Mouse (Mus musculus) retina, embryonic 14.5 days (tissue): ENCODE results near the gene Nupl1.

Experiments
- DNase-seq: peaks from one replicate; pipeline ENCODE4 v3.0.0-alpha.2; 2015; ENCODE audit warnings: low spot score

The Nupl1 gene

DNA sequence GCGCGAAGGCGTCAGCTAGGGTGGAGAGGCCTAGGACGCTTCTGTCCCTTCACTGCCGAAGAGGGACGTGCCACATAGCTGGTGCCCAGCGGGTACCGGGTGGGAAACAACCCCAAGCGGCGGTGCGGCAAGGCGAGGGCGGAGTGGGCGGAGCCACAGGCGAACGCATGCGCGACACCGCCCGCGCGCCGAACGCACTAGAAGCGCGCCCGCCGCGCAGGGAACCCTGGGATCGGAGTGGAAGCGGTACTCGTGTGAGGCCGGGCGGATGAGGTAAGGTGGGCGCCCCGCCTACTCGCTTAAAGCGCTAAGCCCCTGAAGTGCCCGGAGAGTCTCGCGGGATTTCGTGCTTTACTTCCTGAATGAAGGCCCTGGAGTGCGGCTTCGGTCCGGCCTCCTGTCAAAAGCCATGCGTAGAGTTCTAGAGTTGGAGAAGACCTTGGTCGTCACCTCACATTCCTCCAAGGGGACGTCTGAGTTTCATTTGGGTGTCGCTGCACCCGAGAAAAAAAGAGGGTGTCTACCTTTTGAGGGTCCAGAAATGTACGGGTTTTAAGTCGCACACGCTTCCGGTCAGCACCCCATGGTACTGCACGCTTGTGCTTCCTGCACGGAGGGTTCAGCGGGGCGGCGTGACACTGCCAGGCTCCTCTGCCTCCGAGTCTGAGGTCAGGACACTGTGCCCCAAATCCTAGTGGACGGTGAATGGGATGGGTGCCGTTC lies at the start of gene Nupl1, which contains the start of gene Gm49336:
Gene Nupl1 (minus strand): TSS at position 151 of the 723 bp plus-strand sequence.
Gene Gm49336 (minus strand): TSS at position 227 of the 723 bp plus-strand sequence.
- DNase-seq: peak; percentile 100

DNA sequence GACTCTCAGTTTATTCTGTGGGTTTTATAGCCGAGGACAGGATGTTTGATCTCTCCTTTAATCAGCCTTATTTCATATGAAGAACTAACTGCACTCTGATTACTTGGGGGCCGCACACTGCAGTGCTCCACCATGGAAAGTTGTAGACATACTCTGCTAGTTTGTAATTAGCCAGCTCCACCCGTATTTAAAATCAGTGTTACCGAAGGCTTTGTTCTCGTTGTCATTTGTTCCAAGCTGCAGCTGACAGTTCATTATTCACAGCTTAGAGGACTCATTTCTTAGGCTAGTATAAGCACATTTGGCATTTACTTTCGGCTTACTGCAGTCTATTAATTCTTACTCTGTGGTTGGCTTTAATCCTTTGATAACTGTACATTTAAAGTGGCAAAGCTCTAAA lies 49.8 kb upstream of the Nupl1 start:
- peak; percentile 22 for DNase-seq

DNA sequence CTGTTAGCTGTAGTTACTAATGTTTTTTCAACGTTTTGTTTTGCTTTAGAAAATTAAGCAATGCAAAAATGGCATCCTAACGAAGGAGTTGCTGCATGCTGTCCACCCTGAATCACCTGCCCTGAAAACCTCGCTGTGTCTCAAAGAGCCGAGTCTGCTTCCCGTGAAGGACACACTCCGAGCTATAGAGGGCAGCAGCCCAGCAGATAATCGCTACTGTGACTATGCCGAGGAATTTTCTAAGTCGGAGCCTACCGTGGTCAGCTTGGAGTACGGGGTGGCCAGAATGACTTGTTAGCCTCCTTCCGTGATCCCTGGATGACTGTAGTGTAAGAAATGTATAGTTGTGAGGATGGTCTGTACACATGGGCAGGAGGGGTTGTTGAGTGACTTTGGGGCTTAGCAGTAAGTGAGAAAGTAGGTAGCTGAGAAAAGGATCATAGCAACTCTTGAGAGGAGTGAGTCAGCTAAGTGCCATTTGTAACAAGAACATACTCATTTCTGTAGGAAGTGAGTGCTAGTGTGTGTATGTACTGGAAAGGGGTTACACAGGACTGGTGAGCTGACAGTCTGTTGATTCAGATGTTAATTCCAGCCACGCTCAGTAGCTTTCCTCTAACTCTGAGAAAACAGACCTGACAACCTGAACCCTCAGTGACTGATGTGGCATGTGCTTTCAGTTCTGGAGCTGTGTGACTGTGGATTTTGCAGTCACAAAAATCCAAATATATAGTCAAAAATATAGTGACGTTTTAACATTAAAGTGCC lies 49.2 kb upstream of the Nupl1 start:
- DNase-seq: peak; percentile 60

DNA sequence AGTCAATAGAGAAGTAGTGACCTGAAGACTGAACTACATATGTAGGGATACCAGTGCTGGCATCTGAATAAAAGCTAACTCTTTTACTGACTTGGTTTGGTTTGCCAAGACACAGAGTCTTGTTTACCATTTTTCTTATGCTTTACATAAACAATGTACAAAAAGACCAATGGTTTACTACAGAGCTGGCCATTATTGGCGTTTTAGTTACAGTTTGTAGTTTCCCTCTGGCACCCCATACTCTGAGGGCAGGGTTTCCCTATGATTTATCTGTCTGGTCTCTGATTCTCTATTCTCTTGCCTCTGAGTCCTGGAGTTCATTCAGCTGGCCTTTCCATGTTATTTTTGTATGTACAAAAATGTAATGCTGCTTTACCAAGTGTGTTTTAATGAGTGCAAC lies 44.3 kb upstream of the Nupl1 start:
- DNase-seq: no peak

DNA sequence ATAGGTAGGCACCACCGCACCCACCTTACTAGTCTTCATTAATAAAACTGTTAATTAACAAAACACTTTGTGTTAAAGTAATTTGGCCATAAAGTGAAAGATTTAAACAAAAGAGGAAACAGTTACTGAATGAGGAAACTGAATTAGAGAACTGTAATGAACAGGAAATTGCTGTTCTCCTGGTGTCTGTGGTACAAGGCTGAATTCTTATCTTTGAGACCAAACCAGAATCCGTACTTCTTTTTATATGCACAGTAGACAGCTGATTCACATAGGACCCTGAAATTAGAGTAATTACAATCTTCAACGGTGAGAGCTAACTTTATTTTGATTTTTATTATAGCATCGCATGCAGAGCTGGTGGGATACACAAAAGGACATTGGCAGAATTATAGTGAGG lies 39.1 kb upstream of the Nupl1 start:
- no peak for DNase-seq

DNA sequence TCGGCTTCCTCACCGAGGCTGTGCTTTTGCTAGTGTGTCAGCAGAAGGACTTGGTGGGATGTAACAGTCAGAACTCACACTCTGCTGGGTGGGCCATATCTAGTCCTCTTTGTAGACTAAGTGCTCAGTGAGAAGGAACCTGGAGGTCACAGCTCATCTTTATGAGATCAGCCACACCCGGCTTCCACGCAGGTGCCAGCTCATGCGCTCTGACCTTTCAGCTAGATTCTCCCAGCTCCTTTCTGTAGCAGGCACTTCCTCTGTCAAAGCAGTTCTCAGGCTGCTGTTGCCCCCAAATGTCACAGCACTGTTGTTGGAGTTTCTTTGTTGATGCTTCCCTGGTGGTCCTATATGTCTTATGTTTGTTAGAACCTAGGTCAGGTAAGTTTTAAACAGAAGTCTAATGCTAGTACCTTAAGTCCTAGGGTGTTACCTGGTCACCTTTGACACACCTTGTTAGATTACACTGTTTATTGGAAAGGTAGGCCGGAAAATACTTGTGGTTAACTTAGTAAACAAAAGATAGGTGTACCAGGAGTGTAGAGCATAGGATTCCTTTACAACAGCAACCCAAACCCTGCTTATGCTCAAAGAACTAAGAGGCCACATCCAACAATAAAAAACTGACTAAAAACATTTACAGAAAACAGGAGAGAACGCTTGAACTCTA lies 35.1 kb upstream of the Nupl1 start:
- no peak for DNase-seq

DNA sequence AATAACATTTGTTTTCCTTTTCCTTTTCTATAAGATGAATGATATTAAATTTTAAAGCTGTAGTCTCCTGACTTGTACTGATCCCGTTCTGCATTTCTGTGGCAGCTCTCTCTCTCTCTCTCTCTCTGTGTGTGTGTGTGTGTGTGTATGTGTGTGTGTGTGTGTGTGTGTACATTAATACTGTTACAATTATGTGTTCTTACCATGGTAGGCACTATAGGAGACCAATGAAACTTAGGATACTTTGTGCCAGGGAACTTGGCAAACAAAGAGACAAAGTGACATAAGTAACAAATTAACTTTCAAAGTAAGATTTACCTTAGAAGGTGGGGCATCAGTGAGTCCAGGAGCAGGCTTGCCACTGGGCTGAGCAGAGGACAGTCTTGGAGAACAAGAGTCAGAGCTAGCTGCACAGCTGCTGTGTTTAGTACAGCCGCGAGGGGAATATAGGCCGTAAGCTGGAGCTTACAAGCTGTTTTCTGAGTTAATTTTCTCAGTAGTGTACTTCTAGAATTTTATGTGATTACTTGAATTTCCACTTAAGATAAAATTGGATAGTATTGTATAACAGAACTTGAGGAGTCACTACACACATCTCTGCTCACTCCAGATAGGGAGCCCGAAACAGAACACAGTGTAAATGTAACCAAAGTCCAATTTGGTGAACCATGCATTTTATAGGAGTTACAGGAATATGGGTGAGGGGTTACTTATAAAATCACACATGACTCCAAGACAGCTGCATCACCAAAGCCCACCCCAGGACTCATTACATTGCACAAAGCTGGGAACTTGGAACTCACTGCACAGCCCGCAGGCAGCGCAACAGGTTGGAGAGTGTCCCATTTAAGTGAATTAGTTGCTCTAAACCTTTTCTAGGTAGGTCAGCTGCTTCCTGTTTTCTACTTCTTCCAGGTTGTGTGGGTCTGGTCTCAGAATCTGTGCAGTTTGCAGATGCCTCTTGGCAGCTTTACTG lies 24.4 kb upstream of the Nupl1 start:
- no peak for DNase-seq

DNA sequence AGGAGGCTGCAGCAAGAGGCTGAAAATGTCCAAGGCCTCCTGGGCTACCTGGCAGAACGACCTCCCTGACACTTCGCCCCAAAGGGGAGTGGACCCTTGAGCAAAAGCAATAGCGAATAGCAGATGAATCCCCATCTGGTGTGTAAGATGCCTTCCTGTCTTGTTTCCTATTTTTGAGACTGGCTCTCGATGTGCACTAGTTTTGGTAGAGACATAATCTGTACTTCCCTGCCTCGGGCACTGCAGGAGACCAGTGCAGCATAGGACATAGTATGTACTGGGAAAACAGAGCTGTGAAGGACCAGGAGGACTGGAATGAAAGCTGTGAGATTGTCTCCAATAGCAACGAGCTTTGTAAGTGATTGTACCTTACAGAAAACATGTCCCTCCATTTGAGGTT lies 22.1 kb upstream of the Nupl1 start:
- DNase-seq: no peak

DNA sequence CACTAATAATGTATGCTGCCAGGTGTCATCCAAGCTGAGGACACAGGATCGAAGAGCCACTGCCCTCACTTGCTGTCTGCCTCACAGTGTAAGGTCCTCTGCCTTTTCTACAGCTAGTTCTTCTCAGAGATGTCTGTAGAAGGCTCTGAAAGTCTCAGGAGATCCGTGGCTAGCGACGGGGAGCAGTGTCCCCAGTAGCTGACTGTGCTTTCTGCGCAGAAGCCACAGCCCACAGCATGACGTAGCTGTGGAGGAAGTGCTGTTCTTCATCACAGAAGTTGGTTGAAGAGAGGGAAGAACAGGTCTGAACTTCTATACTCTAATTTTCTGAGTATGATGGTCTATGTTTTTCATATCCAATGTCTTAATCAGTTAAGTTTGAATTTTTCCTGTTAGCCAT lies 18.1 kb upstream of the Nupl1 start:
- DNase-seq: no peak

DNA sequence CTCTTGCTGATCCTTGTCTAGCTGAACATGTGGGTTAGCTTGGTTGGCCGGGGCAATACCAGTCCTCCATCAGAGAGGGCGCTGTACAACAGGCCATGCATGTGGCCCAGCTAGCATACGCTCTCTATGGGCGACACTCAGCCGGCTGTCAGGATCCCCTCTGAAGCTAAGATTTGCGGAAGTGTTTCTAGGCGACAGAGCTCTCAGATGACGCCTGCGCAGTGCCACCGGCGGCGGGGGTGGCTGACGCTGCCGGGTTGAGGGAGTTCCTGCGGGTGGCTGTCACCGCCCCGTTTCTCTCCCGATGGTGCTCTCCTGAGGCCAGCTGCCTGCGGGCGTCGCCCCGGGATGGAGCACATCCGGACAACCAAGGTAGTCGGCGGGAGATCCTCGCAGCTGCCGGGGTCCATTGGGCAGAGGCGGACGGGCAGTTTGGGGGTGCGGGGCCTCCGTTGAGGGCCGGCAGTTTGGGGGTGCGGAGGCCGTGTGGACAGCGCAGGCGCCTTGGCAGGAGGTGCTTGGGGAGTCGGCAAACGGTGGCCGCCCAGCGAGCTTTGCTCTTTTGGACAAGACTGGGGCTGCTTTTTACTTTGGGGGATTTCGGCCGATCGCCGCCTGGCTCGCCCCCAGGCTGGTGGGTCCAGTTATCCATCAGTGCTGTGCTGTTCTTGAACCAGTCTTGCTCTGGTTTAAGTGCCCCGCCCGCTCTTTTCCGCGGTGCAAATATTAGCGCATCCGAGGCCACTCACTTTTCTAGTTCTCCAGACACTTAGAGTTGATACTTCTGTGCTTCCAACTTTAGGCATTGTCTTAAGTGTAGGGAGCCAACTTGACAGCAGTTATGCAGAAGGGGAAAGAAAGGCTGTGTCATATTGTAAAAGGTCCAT lies 14.0 kb upstream of the Nupl1 start, which contains the start of gene Mtmr6:
Gene Mtmr6 (plus strand): TSS at position 239 of the 887 bp plus-strand sequence.
- DNase-seq: peak; percentile 100

DNA sequence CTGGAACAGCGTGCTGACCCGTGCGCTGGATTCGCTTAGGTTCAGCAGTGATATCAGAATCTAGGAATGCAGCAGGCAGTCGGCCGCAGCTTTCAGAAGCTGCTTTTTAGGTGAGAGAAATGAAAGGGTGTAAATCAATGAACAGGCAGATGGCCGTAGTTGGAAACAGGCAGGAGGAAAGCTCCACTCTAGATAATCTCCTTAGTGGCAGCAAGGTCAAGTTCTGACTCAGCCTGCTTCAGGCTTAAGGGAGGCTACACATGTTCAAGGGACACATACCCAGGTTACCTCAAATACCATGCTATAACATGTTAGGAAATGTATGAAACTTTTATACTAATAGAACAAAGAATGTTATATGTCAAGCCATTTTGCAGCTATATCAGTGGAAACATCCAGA lies 11.1 kb upstream of the Nupl1 start:
- no peak for DNase-seq

DNA sequence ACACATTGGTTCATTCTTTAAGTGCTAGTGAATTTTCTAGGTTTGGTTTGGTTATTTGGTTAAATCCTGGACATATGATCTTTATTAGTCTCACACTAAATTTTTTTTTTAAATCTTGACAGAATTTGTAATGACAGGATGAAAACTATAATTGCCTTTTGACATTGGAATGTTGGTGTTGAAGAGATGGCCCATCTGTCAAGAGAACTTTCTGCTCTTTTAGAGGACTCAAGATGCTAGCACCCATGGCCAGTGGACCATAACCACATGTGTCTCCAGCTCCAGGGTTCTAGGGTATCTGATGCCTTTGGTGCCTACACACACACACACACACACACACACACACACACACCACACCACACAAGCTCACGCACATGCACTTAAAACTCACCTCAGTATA lies 6.6 kb upstream of the Nupl1 start:
- DNase-seq: no peak

DNA sequence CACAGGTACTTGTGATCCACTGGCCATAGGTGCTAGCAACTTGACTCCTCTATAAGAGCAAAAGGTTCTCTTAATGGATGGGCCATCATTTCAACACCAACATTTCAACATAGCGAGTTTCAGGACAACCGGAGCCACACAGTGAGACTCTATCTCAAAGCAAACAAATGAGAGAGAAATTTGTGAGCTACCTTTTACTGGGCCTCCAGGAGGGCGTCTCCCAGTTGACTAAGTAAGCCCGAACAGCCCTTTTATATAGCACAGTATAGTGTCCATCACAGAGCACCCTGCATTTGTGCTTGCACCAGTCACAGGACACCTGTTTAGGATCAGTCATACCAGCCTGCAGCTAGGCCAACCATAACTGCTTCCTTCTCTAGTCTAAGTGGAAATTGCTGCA lies 5.9 kb upstream of the Nupl1 start:
- DNase-seq: no peak

DNA sequence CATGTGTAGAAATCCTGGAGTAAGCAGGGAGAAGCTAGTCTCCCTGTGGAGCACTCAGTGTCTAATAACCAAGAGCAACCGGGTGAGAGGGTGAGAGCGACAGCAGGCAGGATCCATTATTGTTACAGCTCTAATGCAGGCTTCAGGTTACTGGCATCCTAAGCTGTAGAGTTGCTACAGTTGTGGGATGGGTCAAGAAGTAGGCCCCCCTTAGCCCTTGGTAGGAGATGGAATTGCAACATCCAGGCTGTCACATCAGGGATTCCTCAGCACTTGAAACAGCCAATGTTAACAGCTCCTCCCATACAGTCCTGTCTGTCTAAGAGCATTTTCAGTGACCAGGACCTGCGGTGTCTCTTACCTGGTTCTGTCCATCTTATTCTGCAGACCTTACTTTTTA lies 5.1 kb upstream of the Nupl1 start:
- peak; percentile 37 for DNase-seq

DNA sequence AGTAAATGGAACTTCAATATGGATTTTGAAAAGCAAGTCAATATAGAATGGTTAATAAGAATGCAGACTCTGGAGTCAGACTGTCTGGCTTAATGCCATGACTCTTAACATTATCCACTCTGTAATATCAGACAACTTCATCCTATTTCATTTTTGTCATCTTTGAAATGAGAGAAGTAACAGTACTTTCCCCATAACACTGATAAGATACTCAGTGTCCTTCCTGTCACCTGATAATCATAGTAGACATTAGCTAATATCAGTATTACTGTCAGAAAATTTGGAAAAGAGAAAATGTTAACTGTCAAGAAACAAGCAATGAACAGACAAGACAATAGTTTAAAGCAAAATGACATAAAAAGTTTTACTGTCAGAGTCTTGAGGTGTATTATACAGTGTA lies 3.5 kb upstream of the Nupl1 start:
- DNase-seq: no peak

DNA sequence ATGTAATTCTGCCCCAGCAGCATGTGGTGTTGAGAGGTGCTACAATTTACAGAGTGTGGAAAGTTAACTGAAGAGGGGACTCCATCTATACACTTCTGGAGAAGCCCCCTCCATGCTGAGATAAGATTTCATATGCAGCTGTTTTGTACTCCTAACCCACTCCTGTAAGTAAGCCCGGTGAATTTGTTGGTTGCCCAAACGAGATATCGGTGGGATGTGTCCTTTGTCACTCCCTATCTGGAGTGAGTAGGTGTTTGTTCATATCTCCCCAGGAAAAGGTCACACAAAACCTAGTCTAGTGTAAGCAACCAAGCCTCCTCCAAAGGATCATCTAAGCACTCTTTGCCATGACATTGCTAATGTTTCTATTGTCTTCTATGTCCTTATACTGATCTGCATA lies 2.2 kb upstream of the Nupl1 start:
- DNase-seq: no peak

DNA sequence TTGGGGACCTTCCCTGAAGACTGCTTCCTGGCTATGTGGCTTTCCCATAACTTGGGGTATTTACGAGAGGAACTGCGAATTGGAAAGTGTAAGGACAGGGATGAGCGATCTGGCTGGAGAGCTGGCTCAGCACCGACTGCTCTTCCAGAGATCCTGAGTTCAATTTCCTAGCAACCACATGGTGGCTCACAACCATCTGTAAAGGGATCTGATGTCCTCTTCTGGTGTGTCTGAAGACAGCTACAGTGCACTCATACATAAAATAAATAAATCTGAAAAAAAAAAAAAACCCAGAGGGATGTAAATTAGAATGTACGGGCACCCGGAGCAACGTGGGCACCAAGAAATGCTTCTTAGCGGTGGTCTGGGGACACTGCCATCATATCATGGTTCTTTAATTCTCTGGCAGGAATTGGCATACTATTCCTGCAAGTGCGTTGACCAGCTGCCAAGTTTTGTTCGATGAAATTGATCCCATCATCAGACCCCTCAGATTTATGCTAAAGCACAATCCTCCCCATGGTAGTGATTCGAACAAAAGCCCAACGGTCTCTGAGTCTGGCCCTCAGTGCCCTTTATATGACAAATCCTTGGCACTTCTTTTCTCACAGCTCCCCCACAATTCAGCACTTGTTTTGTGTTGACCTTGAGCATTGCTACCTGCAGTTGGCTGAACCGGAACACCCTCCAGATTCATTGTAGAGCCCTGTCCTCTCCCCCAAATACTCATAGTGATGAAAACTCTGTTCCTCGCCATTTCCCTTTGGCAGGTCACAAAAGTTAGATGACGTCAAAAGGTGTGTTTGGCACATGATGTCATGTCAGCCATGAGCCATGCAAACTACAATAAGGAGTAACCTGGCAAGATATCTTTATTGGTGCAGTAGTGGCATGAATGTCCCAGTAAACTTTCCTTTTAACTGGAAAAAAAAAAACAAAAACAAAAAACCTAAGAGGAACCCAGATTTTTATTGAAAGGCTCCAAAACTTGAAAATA lies 1.1 kb upstream of the Nupl1 start:
- DNase-seq: no peak

DNA sequence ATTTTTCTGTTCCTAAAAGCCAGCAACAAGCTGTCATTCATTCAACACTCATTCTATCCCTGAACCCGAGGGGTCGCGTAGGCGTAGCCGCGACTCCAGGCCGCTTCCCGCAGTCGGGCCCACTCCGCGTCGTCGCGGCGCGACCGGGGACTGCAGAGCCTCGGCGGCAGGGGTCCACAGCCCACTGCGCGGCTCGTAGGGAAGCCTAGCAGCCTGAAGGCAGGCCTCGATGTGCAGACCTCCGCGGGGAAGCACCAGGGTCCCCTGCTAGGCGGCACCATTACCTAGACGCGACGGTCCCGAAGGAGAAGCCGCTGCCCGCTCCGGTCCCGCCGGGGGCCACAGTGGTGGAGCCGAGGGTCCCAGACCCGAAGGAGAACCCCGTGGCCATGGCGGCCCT lies 352 bp downstream of the Nupl1 start:
- no peak for DNase-seq

DNA sequence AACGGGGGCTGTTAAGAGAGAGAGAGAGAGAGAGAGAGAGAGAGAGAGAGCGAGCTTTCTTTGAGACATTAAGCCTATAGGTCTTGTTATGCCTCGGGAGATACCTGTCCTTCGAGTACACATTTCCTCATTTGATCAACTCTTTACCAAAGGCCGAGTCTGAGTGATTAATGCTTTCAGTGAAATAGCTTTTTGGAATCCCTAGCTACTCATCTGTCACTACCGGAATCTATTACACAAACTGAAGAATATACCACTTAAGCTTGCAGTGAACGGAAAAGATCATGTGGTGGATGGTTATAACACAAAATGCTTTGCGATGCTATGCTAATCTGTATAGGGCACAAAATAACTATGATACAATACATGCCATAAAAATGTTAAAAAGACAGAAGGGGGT lies 865 bp downstream of the Nupl1 start:
- DNase-seq: no peak
